Mouse (Mus musculus) R1 (cell line): ENCODE measurements at regions not wholly inside any gene's neighbourhood (a gene's known extent, or its start where the extent isn't known, plus 50 kb on each side); places are given as distances from the start of the nearest gene placed in this dataset.

Source experiments
- DNase-seq: peaks from one replicate; pipeline ENCODE4 v3.0.0-alpha.2; 2018; ENCODE audit warnings: low read depth, low spot score

GRCm38 (mm10) chr11:27498981-27499380, 840.7 kb downstream of the Gm6685 start:
- peak; percentile 74 for DNase-seq

- DNase-seq, result peak; percentile 46
Measured at GRCm38 (mm10) chr11:27448866-27449265, 855.1 kb upstream of the Vrk2 start.

- peak; percentile 88 for DNase-seq
Measured at GRCm38 (mm10) chr11:27412546-27412945, 818.7 kb upstream of the Vrk2 start.
